Mouse (Mus musculus): ENCODE results near the gene Mfrp.
A peak's percentile ranks its signal among the peaks of the same experiment; 100 is the strongest.

Gene Mfrp

GRCm38 (mm10) chr9:44101490-44101889 lies at the start of gene Mfrp:
TSS of gene Mfrp (plus strand) at chr9:44101729.
- DNase-seq, result no peak

GRCm38 (mm10) chr9:44052855-44053254 lies 48.7 kb upstream of the Mfrp start:
- no peak for DNase-seq

GRCm38 (mm10) chr9:44053936-44054335 lies 47.6 kb upstream of the Mfrp start:
- DNase-seq, result no peak

GRCm38 (mm10) chr9:44058606-44059005 lies 42.9 kb upstream of the Mfrp start:
- no peak for DNase-seq

- no peak for DNase-seq
Observed at GRCm38 (mm10) chr9:44065177-44065576, 36.4 kb upstream of the Mfrp start.

GRCm38 (mm10) chr9:44066785-44067225 lies 34.7 kb upstream of the Mfrp start, which contains the start of gene Usp2:
TSS of gene Usp2 (plus strand) at chr9:44067021.
- peak; percentile 100 for DNase-seq

GRCm38 (mm10) chr9:44067241-44067959 lies 34.1 kb upstream of the Mfrp start:
- no peak for DNase-seq

GRCm38 (mm10) chr9:44067960-44068330 lies 33.6 kb upstream of the Mfrp start:
- no peak for DNase-seq

GRCm38 (mm10) chr9:44069252-44069651 lies 32.3 kb upstream of the Mfrp start:
- no peak for DNase-seq

- DNase-seq, result no peak
Observed at GRCm38 (mm10) chr9:44070113-44070843, 31.3 kb upstream of the Mfrp start.

GRCm38 (mm10) chr9:44070844-44071231 lies 30.7 kb upstream of the Mfrp start:
- no peak for DNase-seq

GRCm38 (mm10) chr9:44071914-44072598 lies 29.5 kb upstream of the Mfrp start:
- DNase-seq, result no peak

- DNase-seq, result no peak
Observed at GRCm38 (mm10) chr9:44072599-44072915, 29.0 kb upstream of the Mfrp start.

- DNase-seq, result no peak
Observed at GRCm38 (mm10) chr9:44073115-44073514, 28.4 kb upstream of the Mfrp start.

- peak; percentile 61 to 62 for DNase-seq
Observed at GRCm38 (mm10) chr9:44074395-44075275, 26.9 kb upstream of the Mfrp start.

GRCm38 (mm10) chr9:44075276-44075995 lies 26.1 kb upstream of the Mfrp start:
- DNase-seq, result no peak

GRCm38 (mm10) chr9:44075996-44076763 lies 25.3 kb upstream of the Mfrp start:
- no peak for DNase-seq

- peak; percentile 63 to 66 for DNase-seq
Observed at GRCm38 (mm10) chr9:44076764-44077120, 24.8 kb upstream of the Mfrp start.

- no peak for DNase-seq
Observed at GRCm38 (mm10) chr9:44077266-44077910, 24.1 kb upstream of the Mfrp start.

GRCm38 (mm10) chr9:44078136-44078797 lies 23.3 kb upstream of the Mfrp start:
- no peak for DNase-seq
